Mouse (Mus musculus) testis, adult 2 months (tissue): ENCODE data around the gene Ces1e.

Source experiments
- CTCF ChIP-seq: fragments of 200-500 bp; IDR thresholded peaks from 2 replicates; pipeline ENCODE4 v1.5.1; 2012; ENCODE audit warnings: low read depth, mild to moderate bottlenecking, inconsistent platforms, low read length, moderate library complexity; ENCODE audit not compliant: control insufficient read depth, insufficient read depth, insufficient replicate concordance
- POLR2A ChIP-seq: fragments of 200-500 bp; IDR thresholded peaks from 2 replicates; pipeline ENCODE4 v1.6.1; 2012; ENCODE audit warnings: low read depth, mild to moderate bottlenecking, inconsistent platforms, low read length, moderate library complexity; ENCODE audit not compliant: control insufficient read depth

DNA sequence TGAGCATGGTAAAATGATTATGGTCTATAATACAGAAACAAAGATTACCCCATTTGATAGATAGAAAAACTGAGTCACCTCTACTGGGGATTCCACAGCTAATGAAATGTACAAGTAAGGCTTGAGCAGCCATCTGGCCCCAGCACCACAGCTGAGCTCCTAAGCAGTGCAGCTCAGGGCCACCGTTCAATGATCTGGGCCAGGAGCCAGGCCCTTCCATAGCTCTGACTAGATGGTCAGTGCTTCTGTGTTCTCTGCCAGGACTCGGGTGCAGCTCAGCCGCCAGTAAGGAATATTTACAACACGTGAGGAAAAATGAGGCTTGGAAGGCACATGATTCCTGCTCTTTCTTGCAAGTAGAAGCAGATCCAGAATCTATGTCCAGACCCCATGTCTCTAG lies 43.3 kb upstream of the Ces1e start:
- TF ChIP-seq CTCF = no peak
- no peak for TF ChIP-seq POLR2A
